Mouse (Mus musculus) erythroblast, embryonic 14.5 days (primary cell): ENCODE measurements around the gene Skap2.

Experiments
- GATA1 ChIP-seq: IDR thresholded peaks from 2 replicates; pipeline ENCODE4 v1.6.1; 2012; ENCODE audit warnings: low read length, inconsistent platforms, mixed read lengths
- TAL1 ChIP-seq: IDR thresholded peaks from 3 replicates; pipeline ENCODE4 v1.6.1; 2012; ENCODE audit warnings: low read length, inconsistent platforms, mixed read lengths

- TF ChIP-seq TAL1 = no peak
- no peak for TF ChIP-seq GATA1
These were observed 3.6 kb downstream of the Skap2 start for GRCm38 (mm10) chr6:52008757-52009156.
